Mouse (Mus musculus): Measurements from ENCODE around the gene Abhd4. TPM values are rescaled to one million over a fixed set of nuclear protein-coding genes. Genes with fewer than 3 reads are reported as not detected.

The Abhd4 gene
- polyA plus RNA-seq, 1 experiment from 2014 or later: 58.7 TPM

DNA sequence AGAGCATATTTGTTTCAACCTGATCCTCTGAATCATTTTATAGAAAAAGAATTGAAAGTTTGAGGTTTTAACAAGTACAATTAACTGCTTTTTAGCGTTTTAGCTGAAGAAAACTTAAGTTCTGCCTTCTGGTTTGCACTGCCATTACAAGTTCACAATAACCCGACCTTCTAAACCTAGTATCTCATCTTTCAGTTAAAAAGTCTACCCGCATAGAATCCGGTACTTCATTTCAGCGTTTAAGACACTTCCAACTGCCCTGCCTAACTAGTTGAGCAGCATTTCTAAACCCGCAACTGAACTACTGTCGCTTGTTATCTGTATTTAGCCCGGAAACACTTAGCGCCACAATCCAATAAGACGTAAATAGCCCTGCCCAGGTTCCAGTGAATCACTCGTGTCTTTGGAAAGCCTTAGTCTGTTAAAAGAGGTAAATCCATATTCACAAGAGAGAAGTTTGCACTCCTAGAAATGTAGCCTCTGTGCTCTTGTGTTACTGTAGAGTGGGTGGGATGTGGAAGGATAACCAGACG is 748 bp downstream of the Abhd4 start:
- peak overlapping the region; percentile 73 for H3K4me2 ChIP-seq
- H3K27me3 ChIP-seq: 0 out of 2 replicates have a peak, but pooled peaks cover 3% of the 10 kb centered on the region
- 71% methylated on average over 12 of the region's 12 CpGs for WGBS
- H3K4me3 ChIP-seq: peak overlapping the region; percentile 60
- H3K36me3 ChIP-seq: no peaks in the 10 kb centered on the region
- no peak for ATAC-seq (ENCODE audit: low FRiP score)
- no peaks in the 10 kb centered on the region for H3K9me3 ChIP-seq
- peak overlapping the region; percentile 79; the same call in 1 of the 2 replicates for H3K9ac ChIP-seq
- H3K4me1 ChIP-seq (replicated peaks): peaks cover 48% of the 10 kb centered on the region
- H3K27ac ChIP-seq: no peak overlapping the region

DNA sequence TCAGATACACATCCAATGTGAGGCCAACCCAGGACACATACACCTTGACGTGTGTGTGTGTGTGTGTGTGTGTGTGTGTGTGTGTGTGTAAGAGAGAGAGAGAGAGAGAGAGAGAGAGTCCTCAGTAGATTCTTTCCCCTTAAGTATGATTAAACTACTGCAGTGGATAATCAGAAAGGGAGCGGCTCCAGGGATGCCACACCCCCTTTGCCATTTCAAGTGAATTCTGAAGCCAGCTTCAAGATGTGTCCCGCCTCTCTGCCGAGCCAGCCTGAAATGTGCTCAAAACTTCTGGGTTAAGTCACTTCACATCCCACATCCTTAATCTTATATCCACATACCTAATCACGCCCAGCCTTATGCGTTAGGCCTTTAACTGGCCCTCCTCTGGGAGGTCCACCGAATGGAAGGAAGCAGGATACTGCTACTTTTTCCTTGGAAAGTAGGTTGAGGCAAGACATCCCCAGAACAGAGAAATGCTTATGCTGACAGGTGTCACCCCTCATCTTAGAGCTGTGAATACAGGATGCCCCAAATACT is 4.2 kb downstream of the Abhd4 start:
- H3K9ac ChIP-seq: no peak overlapping the region
- H3K4me2 ChIP-seq: peak overlapping the region; percentile 79
- no peak overlapping the region for H3K4me3 ChIP-seq
- ATAC-seq (ENCODE audit: low FRiP score): no peak
- peaks cover 24% of the 10 kb centered on the region for H3K4me1 ChIP-seq (replicated peaks)
- no peak overlapping the region for H3K27ac ChIP-seq
- H3K36me3 ChIP-seq: peaks cover 4% of the 10 kb centered on the region
- H3K9me3 ChIP-seq: no peaks in the 10 kb centered on the region
- H3K27me3 ChIP-seq: peaks cover 8% of the 10 kb centered on the region; the same call in 1 of the 2 replicates
- 72% methylated on average over 7 of the region's 7 CpGs for WGBS

- ATAC-seq (ENCODE audit: low FRiP score): peak; percentile 91
- under 1% methylated on average over 35 of the region's 35 CpGs for WGBS
- H3K27ac ChIP-seq: peak overlapping the region; percentile 58
These were observed 5.2 kb downstream of the Abhd4 start for GRCm38 (mm10) chr14:54259003-54259721.

DNA sequence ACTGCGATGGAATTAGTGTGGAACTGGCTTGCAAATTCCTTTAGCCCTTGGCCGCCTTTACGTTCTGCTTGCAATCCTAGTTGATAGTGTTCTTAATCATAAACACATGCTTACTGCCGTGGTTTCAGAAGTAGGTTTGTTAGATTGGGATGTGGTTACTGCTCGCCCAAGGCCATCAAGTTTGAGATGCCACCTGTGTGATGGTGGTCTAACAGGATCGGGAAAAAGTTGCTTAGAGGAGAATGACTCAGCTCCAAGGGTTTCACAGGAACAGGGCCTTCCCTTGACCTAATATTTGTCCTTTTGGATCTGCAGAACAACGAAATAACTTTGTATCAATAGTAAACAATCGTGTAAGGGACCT is 5.7 kb downstream of the Abhd4 start:
- peak overlapping the region; percentile 48 for H3K4me3 ChIP-seq
- H3K27ac ChIP-seq: no peak overlapping the region; the same call in 1 of the 2 replicates
- H3K9ac ChIP-seq: peak overlapping the region; percentile 68
- peak overlapping the region; percentile 79 for H3K4me2 ChIP-seq
- peaks cover 23% of the 10 kb centered on the region for H3K4me1 ChIP-seq (replicated peaks)
- peaks cover 8% of the 10 kb centered on the region; the same call in 1 of the 2 replicates for H3K27me3 ChIP-seq
- H3K9me3 ChIP-seq: no peaks in the 10 kb centered on the region
- WGBS: 28% methylated on average over 8 of the region's 8 CpGs
- ATAC-seq (ENCODE audit: low FRiP score): no peak
- H3K36me3 ChIP-seq: peaks cover 10% of the 10 kb centered on the region

More at GRCm38 (mm10) chr14:54259003-54259721, 5.2 kb downstream of the Abhd4 start:
- Histone ChIP-seq H3K4me1 (replicated peaks) (peaks cover 24% of the 10 kb centered on the region), H3K27me3 (peaks cover 8% of the 10 kb centered on the region; the same call in 1 of the 2 replicates), H3K36me3 (peaks cover 10% of the 10 kb centered on the region), H3K9ac (peak overlapping the region; percentile 68), H3K9me3 (no peaks in the 10 kb centered on the region), H3K4me3 (peak overlapping the region; percentile 48), H3K4me2 (peak overlapping the region; percentile 79)

GRCm38 (mm10) chr14:54260196-54260595 is 6.2 kb downstream of the Abhd4 start:
- ATAC-seq (ENCODE audit: low FRiP score): no peak
- H3K4me3 ChIP-seq: peak overlapping the region; percentile 48
- H3K36me3 ChIP-seq: peaks cover 10% of the 10 kb centered on the region
- no peaks in the 10 kb centered on the region for H3K9me3 ChIP-seq
- WGBS: 75% methylated on average over 2 of the region's 2 CpGs
- no peak overlapping the region for H3K27ac ChIP-seq
- peak overlapping the region; percentile 68; the same call in 1 of the 2 replicates for H3K9ac ChIP-seq
- peak overlapping the region; percentile 79 for H3K4me2 ChIP-seq
- H3K4me1 ChIP-seq (replicated peaks): peaks cover 18% of the 10 kb centered on the region
- H3K27me3 ChIP-seq: peaks cover 8% of the 10 kb centered on the region; the same call in 1 of the 2 replicates

DNA sequence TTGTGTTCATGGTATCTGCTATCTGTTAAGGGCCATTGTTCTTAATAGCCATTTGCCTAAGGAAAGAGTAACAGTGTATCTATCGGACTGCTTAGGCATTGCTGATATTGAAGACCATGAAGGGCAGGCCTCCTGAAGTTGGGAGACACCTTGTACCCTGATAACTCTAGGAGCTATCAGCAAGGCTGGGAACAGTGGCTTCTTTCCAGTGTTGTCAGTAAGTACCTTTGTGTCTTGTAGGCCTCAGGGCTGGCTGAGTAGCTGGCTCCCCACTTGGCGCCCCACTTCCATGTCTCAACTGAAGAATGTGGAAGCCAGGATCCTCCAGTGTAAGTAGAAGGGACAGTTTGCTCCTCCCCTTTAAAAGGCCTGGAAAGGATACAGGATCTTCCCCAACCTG is 7.4 kb downstream of the Abhd4 start:
- H3K4me1 ChIP-seq (replicated peaks): peaks cover 17% of the 10 kb centered on the region
- H3K4me2 ChIP-seq: no peak overlapping the region
- H3K9ac ChIP-seq: no peak overlapping the region
- H3K27me3 ChIP-seq: peaks cover 8% of the 10 kb centered on the region; the same call in 1 of the 2 replicates
- no peak overlapping the region for H3K4me3 ChIP-seq
- no peaks in the 10 kb centered on the region for H3K9me3 ChIP-seq
- 94% methylated on average over 2 of the region's 2 CpGs for WGBS
- H3K27ac ChIP-seq: no peak overlapping the region
- peaks cover 10% of the 10 kb centered on the region for H3K36me3 ChIP-seq
- no peak for ATAC-seq (ENCODE audit: low FRiP score)

GRCm38 (mm10) chr14:54262622-54263021 is 8.6 kb downstream of the Abhd4 start:
- H3K9ac ChIP-seq: no peak overlapping the region
- peaks cover 17% of the 10 kb centered on the region for H3K4me1 ChIP-seq (replicated peaks)
- H3K9me3 ChIP-seq: no peaks in the 10 kb centered on the region
- no peak for ATAC-seq (ENCODE audit: low FRiP score)
- peaks cover 22% of the 10 kb centered on the region for H3K36me3 ChIP-seq
- H3K4me3 ChIP-seq: no peak overlapping the region
- no peak overlapping the region for H3K4me2 ChIP-seq
- H3K27ac ChIP-seq: no peak overlapping the region
- peaks cover 8% of the 10 kb centered on the region; the same call in 1 of the 2 replicates for H3K27me3 ChIP-seq
- 89% methylated on average over 8 of the region's 8 CpGs for WGBS

GRCm38 (mm10) chr14:54263099-54263498 is 9.1 kb downstream of the Abhd4 start:
- ATAC-seq (ENCODE audit: low FRiP score): no peak
- Histone ChIP-seq H3K9me3 (no peaks in the 10 kb centered on the region), H3K9ac (no peak overlapping the region), H3K36me3 (peaks cover 26% of the 10 kb centered on the region), H3K4me2 (no peak overlapping the region), H3K27ac (no peak overlapping the region), H3K27me3 (peaks cover 8% of the 10 kb centered on the region; the same call in 1 of the 2 replicates), H3K4me3 (no peak overlapping the region), H3K4me1 (replicated peaks) (peaks cover 17% of the 10 kb centered on the region)
- WGBS: 94% methylated on average over 6 of the region's 6 CpGs

- WGBS: 92% methylated on average over 7 of the region's 7 CpGs
These were observed 10.2 kb downstream of the Abhd4 start for GRCm38 (mm10) chr14:54264231-54264630.

GRCm38 (mm10) chr14:54265093-54265492 is 11.1 kb downstream of the Abhd4 start:
- Histone ChIP-seq H3K4me1 (replicated peaks) (peaks cover 3% of the 10 kb centered on the region; the same call in 1 of the 2 replicates), H3K4me2 (no peak overlapping the region), H3K9ac (no peak overlapping the region), H3K36me3 (peaks cover 35% of the 10 kb centered on the region), H3K27ac (no peak overlapping the region), H3K27me3 (peaks cover 3% of the 10 kb centered on the region; the same call in 1 of the 2 replicates), H3K4me3 (no peak overlapping the region), H3K9me3 (no peaks in the 10 kb centered on the region)
- WGBS: 45% methylated on average over 10 of the region's 10 CpGs
- no peak for ATAC-seq (ENCODE audit: low FRiP score)

More at GRCm38 (mm10) chr14:54264231-54264630, 10.2 kb downstream of the Abhd4 start:
- Histone ChIP-seq H3K9ac (no peak overlapping the region), H3K27me3 (peaks cover 6% of the 10 kb centered on the region; the same call in 1 of the 2 replicates), H3K4me1 (replicated peaks) (peaks cover 11% of the 10 kb centered on the region; the same call in 1 of the 2 replicates), H3K4me3 (no peak overlapping the region), H3K36me3 (peaks cover 35% of the 10 kb centered on the region), H3K4me2 (no peak overlapping the region), H3K9me3 (no peaks in the 10 kb centered on the region), H3K27ac (no peak overlapping the region)
- no peak for ATAC-seq (ENCODE audit: low FRiP score)

DNA sequence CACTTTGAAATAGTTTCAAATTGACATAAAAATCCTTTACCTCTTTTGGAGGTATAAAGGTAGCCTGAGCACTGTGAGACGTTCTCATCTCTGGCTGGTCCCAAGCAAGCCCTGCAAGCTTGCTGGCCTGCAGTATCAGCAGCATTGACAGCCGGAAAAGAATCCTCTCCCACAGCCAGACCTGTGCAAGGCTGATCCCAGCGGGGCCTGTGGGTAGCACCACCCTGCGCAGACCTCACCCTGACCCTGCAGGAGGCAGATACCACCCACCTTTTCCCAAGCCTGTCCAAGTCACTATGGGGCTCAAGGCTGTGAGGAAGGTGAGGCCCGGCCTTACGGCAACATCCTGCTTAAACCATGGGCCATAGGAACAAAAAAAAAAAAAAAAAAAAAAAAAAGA is 12.0 kb downstream of the Abhd4 start:
- Histone ChIP-seq H3K4me2 (no peak overlapping the region), H3K27ac (no peak overlapping the region), H3K4me1 (replicated peaks) (no peaks in the 10 kb centered on the region; the same call in 1 of the 2 replicates), H3K9me3 (no peaks in the 10 kb centered on the region), H3K27me3 (no peaks in the 10 kb centered on the region), H3K9ac (no peak overlapping the region), H3K36me3 (peaks cover 35% of the 10 kb centered on the region), H3K4me3 (no peak overlapping the region)
- no peak for ATAC-seq (ENCODE audit: low FRiP score)
- WGBS: 78% methylated on average over 6 of the region's 6 CpGs

DNA sequence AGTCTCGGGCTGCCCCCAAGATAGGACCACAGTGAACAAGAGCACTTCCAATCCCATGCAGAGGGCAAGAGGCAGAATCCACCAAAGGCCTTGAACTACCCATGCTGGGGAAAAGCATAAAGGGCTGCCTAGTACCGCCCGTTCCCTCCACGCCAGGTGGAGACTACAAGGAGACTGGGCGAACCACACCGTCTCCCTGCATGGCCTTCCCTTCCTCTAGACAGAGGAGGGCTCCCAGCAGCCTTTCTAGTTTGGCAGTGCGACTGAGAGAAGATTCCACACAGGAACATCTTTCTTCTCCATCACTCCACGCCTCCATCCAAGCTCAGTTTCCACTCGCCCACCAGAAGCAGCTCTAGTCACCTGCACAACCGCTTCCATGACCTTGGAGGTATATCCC is 14.0 kb downstream of the Abhd4 start:
- H3K4me2 ChIP-seq: no peak overlapping the region
- H3K9ac ChIP-seq: no peak overlapping the region
- peaks cover 33% of the 10 kb centered on the region for H3K36me3 ChIP-seq
- no peak overlapping the region for H3K4me3 ChIP-seq
- no peak overlapping the region for H3K27ac ChIP-seq
- WGBS: 95% methylated on average over 10 of the region's 10 CpGs
- no peaks in the 10 kb centered on the region for H3K9me3 ChIP-seq
- peaks cover 4% of the 10 kb centered on the region; the same call in 1 of the 2 replicates for H3K4me1 ChIP-seq (replicated peaks)
- no peak for ATAC-seq (ENCODE audit: low FRiP score)
- no peaks in the 10 kb centered on the region for H3K27me3 ChIP-seq
